Mouse (Mus musculus) midbrain, embryonic 12.5 days (tissue): ENCODE measurements around the gene Slc22a7. TPM values are rescaled to one million over a fixed set of nuclear protein-coding genes. Genes with fewer than 3 reads are reported as not detected.

Source experiments
- polyA plus RNA-seq: library from polyadenylated mRNA; unstranded; fragments of >200 nt; fragmentation: Nextera tagmentation; extraction: Ambion mirVana; gene quantifications from 2 replicates; pipeline ENCODE4 v1.2.1, GENCODE M21; 2016

Slc22a7 gene
- polyA plus RNA-seq, 1 experiment from 2014 or later = not detected

Other genes starting within 250 kb of the Slc22a7 start
- 12.4 and 13.2 TPM in 2 replicates for gene Polh, start 235.8 kb downstream of the Slc22a7 start, polyA plus RNA-seq
- 63.1 and 63.2 TPM in 2 replicates for gene Xpo5, start 235.7 kb downstream of the Slc22a7 start, polyA plus RNA-seq
- gene Polr1c, start 190.4 kb downstream of the Slc22a7 start, polyA plus RNA-seq = 88.5 and 96.6 TPM in 2 replicates
- gene Yipf3, start 190.4 kb downstream of the Slc22a7 start, polyA plus RNA-seq = 65.8 and 70.3 TPM in 2 replicates
- gene Lrrc73, start 184.9 kb downstream of the Slc22a7 start, polyA plus RNA-seq = 3.3 and 4.2 TPM in 2 replicates
- gene Tjap1, start 155.4 kb downstream of the Slc22a7 start, polyA plus RNA-seq = 58.0 and 58.8 TPM in 2 replicates
- 1.9 and 3.3 TPM in 2 replicates for gene Dlk2, start 141.0 kb downstream of the Slc22a7 start, polyA plus RNA-seq
- 10.4 and 11.1 TPM in 2 replicates for gene Abcc10, start 110.1 kb downstream of the Slc22a7 start, polyA plus RNA-seq
- 17.8 and 22.9 TPM in 2 replicates for gene Zfp318, start 54.7 kb downstream of the Slc22a7 start, polyA plus RNA-seq
- gene Crip3, start 9.5 kb downstream of the Slc22a7 start, polyA plus RNA-seq = 1.4 and 1.6 TPM in 2 replicates
- 5.0 and 5.5 TPM in 2 replicates for gene Ttbk1, start 49.2 kb upstream of the Slc22a7 start, polyA plus RNA-seq
- gene Dnph1, start 58.3 kb upstream of the Slc22a7 start, polyA plus RNA-seq = 53.1 and 58.0 TPM in 2 replicates
- 14.3 and 15.2 TPM in 2 replicates for gene Cul9, start 107.9 kb upstream of the Slc22a7 start, polyA plus RNA-seq
- gene Srf, start 117.7 kb upstream of the Slc22a7 start, polyA plus RNA-seq = 6.6 and 8.1 TPM in 2 replicates
- 57.1 and 63.4 TPM in 2 replicates for gene Ptk7, start 191.0 kb upstream of the Slc22a7 start, polyA plus RNA-seq
- gene Klc4, start 207.6 kb upstream of the Slc22a7 start, polyA plus RNA-seq = 43.6 and 44.7 TPM in 2 replicates
- gene Mrpl2, start 207.8 kb upstream of the Slc22a7 start, polyA plus RNA-seq = 73.9 and 88.4 TPM in 2 replicates
- 48.3 and 49.0 TPM in 2 replicates for gene Cul7, start 211.9 kb upstream of the Slc22a7 start, polyA plus RNA-seq
- 54.1 and 56.0 TPM in 2 replicates for gene Rrp36, start 235.9 kb upstream of the Slc22a7 start, polyA plus RNA-seq
- gene Mea1, start 240.3 kb upstream of the Slc22a7 start, polyA plus RNA-seq = 159 and 175 TPM in 2 replicates
- gene Klhdc3, start 242.5 kb upstream of the Slc22a7 start, polyA plus RNA-seq = 127 and 131 TPM in 2 replicates